Mouse (Mus musculus) liver, adult 2 months (tissue): Measurements from ENCODE around the gene Add3. TPM values are rescaled to one million over a fixed set of nuclear protein-coding genes. Genes with fewer than 3 reads are reported as not detected.

Experiments used
- DNase-seq: peaks from one replicate; pipeline ENCODE4 v3.0.0-alpha.2; 2011; ENCODE audit warnings: low read depth, low spot score; ENCODE audit errors: extremely low read depth
- H3K27ac ChIP-seq: fragments of 200-500 bp; replicated peaks from 2 replicates; pipeline ENCODE4 v1.5.1; 2012; ENCODE audit warnings: low read depth, mild to moderate bottlenecking, control low read depth, inconsistent platforms, low read length; ENCODE audit not compliant: insufficient read depth
- H3K27me3 ChIP-seq: fragments of 200-500 bp; 2 replicates; pipeline ENCODE4 v1.6.1; 2012; ENCODE audit warnings: mild to moderate bottlenecking, moderate library complexity, low read length, inconsistent platforms; ENCODE audit not compliant: control insufficient read depth, insufficient read depth
- H3K36me3 ChIP-seq: fragments of 200-500 bp; 2 replicates; pipeline ENCODE4 v1.6.1; 2012; ENCODE audit warnings: low read length, inconsistent platforms; ENCODE audit not compliant: control insufficient read depth, insufficient read depth
- H3K4me1 ChIP-seq: fragments of 200-500 bp; 2 replicates; pipeline ENCODE4 v1.6.1; 2011; ENCODE audit warnings: low read length; ENCODE audit not compliant: control insufficient read depth, insufficient read depth
- H3K4me3 ChIP-seq: fragments of 200-500 bp; 2 replicates; pipeline ENCODE4 v1.5.1; 2011; ENCODE audit warnings: low read depth, mild to moderate bottlenecking, control low read depth, low read length, moderate library complexity; ENCODE audit not compliant: insufficient read depth
- H3K79me2 ChIP-seq: fragments of 200-500 bp; 2 replicates; pipeline ENCODE4 v1.6.1; 2012; ENCODE audit warnings: inconsistent platforms, mild to moderate bottlenecking, low read length, moderate library complexity; ENCODE audit not compliant: control insufficient read depth, insufficient read depth
- H3K9ac ChIP-seq: fragments of 200-500 bp; 2 replicates; pipeline ENCODE4 v1.6.1; 2012; ENCODE audit warnings: low read depth, mild to moderate bottlenecking, control low read depth, inconsistent platforms, low read length
- CTCF ChIP-seq: fragments of 200-500 bp; IDR thresholded peaks from 2 replicates; pipeline ENCODE4 v1.5.1; 2011; ENCODE audit warnings: low read depth, low read length, control low read depth
- POLR2A ChIP-seq: fragments of 200-500 bp; IDR thresholded peaks from 2 replicates; pipeline ENCODE4 v1.6.1; 2011; ENCODE audit warnings: low read length, control low read depth; ENCODE audit not compliant: insufficient read depth; ENCODE audit errors: extremely low read depth
- WGBS: fragments of 180-500 bp; shearing (Covaris S2); methylation state at CpG from one replicate; pipeline ENCODE4 v1.1.7; 2018; 5-methylcytosine and 5-hydroxymethylcytosine counted together
- polyA plus RNA-seq: library from polyadenylated mRNA; depleted of rRNA; stranded (reverse); fragments of >200 nt; gene quantifications from 2 replicates; pipeline ENCODE4 v1.2.3, GENCODE M21; 2012
- total RNA-seq: library from RNA; depleted of rRNA; stranded (reverse); fragments of >200 nt; gene quantifications from 2 replicates; pipeline ENCODE4 v1.2.3, GENCODE M21; 2014

Add3 gene
- total and polyA plus RNA-seq, 2 experiments, result 4.3 to 12.1 TPM

GRCm38 (mm10) chr19:53143108-53143971 lies 3.1 kb downstream of the Add3 start:
- peaks cover 3% of the 10 kb centered on the region; the same call in 1 of the 2 replicates for H3K27me3 ChIP-seq
- peaks cover 4% of the 10 kb centered on the region; the same call in 1 of the 2 replicates for H3K79me2 ChIP-seq
- no peak for TF ChIP-seq CTCF
- no peak for TF ChIP-seq POLR2A
- 0 out of 2 replicates have a peak, but pooled peaks cover 2% of the 10 kb centered on the region for H3K4me1 ChIP-seq
- peak overlapping the region; percentile 95 for H3K4me3 ChIP-seq
- peak overlapping the region; percentile 45 for H3K27ac ChIP-seq
- H3K9ac ChIP-seq, result peak overlapping the region; percentile 89
- no peaks in the 10 kb centered on the region for H3K36me3 ChIP-seq
- DNase-seq, result peak; percentile 41
- WGBS, result under 1% methylated on average over 48 of the region's 48 CpGs

DNA sequence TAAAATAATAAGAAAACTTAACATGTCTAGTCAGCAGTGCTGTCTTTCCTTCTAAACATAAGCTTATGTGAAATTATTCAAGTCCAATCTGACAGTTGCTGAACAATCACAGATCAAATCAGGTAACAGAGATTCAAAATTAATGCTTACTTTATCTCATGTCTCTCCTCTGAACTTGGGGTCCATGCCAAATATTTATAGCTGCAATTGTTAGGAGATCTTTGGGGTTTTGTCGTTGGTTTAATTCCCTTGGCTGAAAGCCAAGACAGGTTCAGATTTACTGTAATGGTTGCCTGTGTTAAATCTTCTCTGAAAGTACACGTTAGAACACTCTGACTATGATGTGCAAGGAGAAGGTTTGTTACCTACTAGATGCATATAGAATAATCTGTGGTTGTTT lies 4.8 kb downstream of the Add3 start:
- TF ChIP-seq CTCF (no peak), POLR2A (no peak)
- Histone ChIP-seq H3K4me1 (0 out of 2 replicates have a peak, but pooled peaks cover 2% of the 10 kb centered on the region), H3K27ac (no peak overlapping the region), H3K36me3 (no peaks in the 10 kb centered on the region), H3K9ac (no peak overlapping the region), H3K27me3 (peaks cover 3% of the 10 kb centered on the region; the same call in 1 of the 2 replicates), H3K4me3 (no peak overlapping the region), H3K79me2 (peaks cover 4% of the 10 kb centered on the region; the same call in 1 of the 2 replicates)
- no peak for DNase-seq
- WGBS, result 23% methylated on average over 2 of the region's 2 CpGs

DNA sequence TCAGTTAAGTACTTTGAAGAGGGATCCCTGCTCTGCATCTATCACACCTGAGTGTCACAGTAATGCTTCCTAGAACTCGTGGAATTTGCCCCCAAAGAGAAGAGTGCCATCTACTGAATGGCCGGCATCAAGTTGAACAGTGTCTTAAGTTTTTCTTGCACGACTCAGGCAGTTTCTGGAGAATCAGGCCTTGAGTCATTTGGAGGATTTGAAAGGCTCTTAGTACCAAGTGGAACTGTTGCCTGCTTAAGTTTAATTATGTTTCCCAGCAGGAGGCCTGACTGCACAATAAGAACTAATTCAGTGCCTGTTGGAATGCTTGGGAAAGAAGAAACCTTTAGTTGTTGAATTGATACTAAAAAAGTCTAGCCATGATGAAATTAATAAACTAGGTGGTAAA lies 9.1 kb downstream of the Add3 start:
- no peak for DNase-seq
- 73% methylated on average over 3 of the region's 3 CpGs for WGBS
- H3K79me2 ChIP-seq, result peaks cover 3% of the 10 kb centered on the region; the same call in 1 of the 2 replicates
- no peak overlapping the region for H3K4me3 ChIP-seq
- H3K27ac ChIP-seq, result no peak overlapping the region
- no peak for TF ChIP-seq POLR2A
- TF ChIP-seq CTCF, result no peak
- no peak overlapping the region for H3K9ac ChIP-seq
- no peaks in the 10 kb centered on the region for H3K27me3 ChIP-seq
- no peaks in the 10 kb centered on the region for H3K36me3 ChIP-seq
- H3K4me1 ChIP-seq, result peaks cover 3% of the 10 kb centered on the region; the same call in 1 of the 2 replicates

GRCm38 (mm10) chr19:53152451-53152850 lies 12.2 kb downstream of the Add3 start:
- H3K27ac ChIP-seq, result no peak overlapping the region
- peaks cover 3% of the 10 kb centered on the region; the same call in 1 of the 2 replicates for H3K79me2 ChIP-seq
- H3K36me3 ChIP-seq, result no peaks in the 10 kb centered on the region
- H3K9ac ChIP-seq, result no peak overlapping the region
- no peak for TF ChIP-seq CTCF
- no peak for TF ChIP-seq POLR2A
- H3K27me3 ChIP-seq, result no peaks in the 10 kb centered on the region
- WGBS, result 86% methylated on average over 4 of the region's 4 CpGs
- peaks cover 3% of the 10 kb centered on the region; the same call in 1 of the 2 replicates for H3K4me1 ChIP-seq
- no peak for DNase-seq
- H3K4me3 ChIP-seq, result no peak overlapping the region

GRCm38 (mm10) chr19:53153096-53153495 lies 12.9 kb downstream of the Add3 start:
- no peak for DNase-seq
- no peak overlapping the region for H3K4me3 ChIP-seq
- H3K4me1 ChIP-seq, result peaks cover 3% of the 10 kb centered on the region; the same call in 1 of the 2 replicates
- WGBS, result 77% methylated on average over 4 of the region's 4 CpGs
- no peak overlapping the region for H3K27ac ChIP-seq
- H3K36me3 ChIP-seq, result no peaks in the 10 kb centered on the region
- H3K79me2 ChIP-seq, result peaks cover 3% of the 10 kb centered on the region; the same call in 1 of the 2 replicates
- TF ChIP-seq CTCF (no peak), POLR2A (no peak)
- H3K27me3 ChIP-seq, result no peaks in the 10 kb centered on the region
- H3K9ac ChIP-seq, result no peak overlapping the region

GRCm38 (mm10) chr19:53154156-53154555 lies 13.9 kb downstream of the Add3 start:
- 77% methylated on average over 3 of the region's 3 CpGs for WGBS
- no peaks in the 10 kb centered on the region for H3K27me3 ChIP-seq
- TF ChIP-seq CTCF, result no peak
- no peak for TF ChIP-seq POLR2A
- H3K36me3 ChIP-seq, result no peaks in the 10 kb centered on the region
- H3K9ac ChIP-seq, result no peak overlapping the region
- peaks cover 3% of the 10 kb centered on the region; the same call in 1 of the 2 replicates for H3K79me2 ChIP-seq
- H3K4me1 ChIP-seq, result peaks cover 3% of the 10 kb centered on the region; the same call in 1 of the 2 replicates
- no peak overlapping the region for H3K4me3 ChIP-seq
- DNase-seq, result no peak
- no peak overlapping the region for H3K27ac ChIP-seq
